Mouse (Mus musculus) cerebellum, postnatal 25 days (tissue): ENCODE results near the gene Fhad1.

Experiments
- DNase-seq, 2 experiments: peaks; one replicate each; pipeline ENCODE4 v3.0.0; 2021; ENCODE audit warnings: mixed read lengths in 2 of 2

Gene Fhad1

GRCm38 (mm10) chr4:141930001-141930400 lies 84.9 kb downstream of the Fhad1 start:
- DNase-seq: peak in 1 of 2 experiments; percentile 57

- DNase-seq: peak; percentile 61 to 71
Measured at GRCm38 (mm10) chr4:141928881-141929281, 86.0 kb downstream of the Fhad1 start.

DNA sequence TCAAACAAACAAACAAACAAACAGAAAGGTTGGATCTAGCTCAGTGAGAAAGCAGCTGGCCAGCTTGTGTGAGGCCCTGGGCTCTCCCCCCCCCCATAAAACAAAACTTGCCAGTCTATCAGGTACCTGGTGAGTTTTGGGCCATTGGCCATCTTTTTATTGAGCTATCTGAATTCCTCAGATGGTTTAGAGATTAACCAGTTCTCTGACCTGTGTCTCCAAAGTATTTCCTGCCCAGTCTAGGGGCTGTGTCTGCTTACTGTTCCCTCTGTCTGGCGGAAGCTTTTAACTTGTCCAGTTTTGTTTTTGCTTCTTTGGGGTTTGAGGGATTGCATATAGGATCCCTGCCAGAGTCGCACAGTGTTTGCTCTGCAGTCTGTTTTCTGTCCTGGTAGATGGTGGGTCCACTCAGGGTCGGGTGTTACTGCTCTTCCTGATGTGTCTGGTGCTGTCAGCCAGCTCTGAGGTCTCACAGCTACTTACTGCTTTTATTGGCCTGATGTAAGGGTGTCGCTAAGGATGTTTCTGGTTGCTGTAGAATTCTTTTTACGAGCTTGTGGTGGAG lies 89.0 kb downstream of the Fhad1 start:
- DNase-seq: no peak

DNA sequence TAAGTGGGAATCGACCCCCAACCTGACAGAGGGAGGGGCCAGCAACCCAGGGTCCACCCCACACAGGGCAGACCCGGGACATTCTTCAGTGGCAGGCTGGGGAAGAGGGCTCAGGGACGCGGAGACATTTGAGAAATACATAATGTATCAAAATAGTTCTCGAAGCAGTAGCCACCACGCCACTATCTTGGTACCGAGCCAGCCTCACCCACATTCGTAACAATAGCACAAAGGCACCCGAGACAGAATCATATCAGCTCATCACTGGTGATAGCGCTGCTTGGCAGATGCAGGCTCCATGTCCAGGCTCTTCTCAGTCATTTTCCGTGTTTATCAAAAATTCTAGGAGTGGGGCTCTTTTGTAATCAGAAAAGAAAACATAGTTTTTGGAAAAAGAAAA lies 90.9 kb downstream of the Fhad1 start:
- no peak for DNase-seq

GRCm38 (mm10) chr4:141920391-141920790 lies 94.5 kb downstream of the Fhad1 start:
- DNase-seq: no peak

- DNase-seq: no peak
Measured at GRCm38 (mm10) chr4:141917735-141918419, 97.0 kb downstream of the Fhad1 start.

GRCm38 (mm10) chr4:141914040-141914439 lies 100.8 kb downstream of the Fhad1 start:
- DNase-seq: no peak

GRCm38 (mm10) chr4:141913201-141913993 lies 101.5 kb downstream of the Fhad1 start:
- no peak for DNase-seq

GRCm38 (mm10) chr4:141904710-141905109 lies 110.2 kb downstream of the Fhad1 start:
- no peak for DNase-seq

- no peak for DNase-seq
Measured at GRCm38 (mm10) chr4:141902479-141902858, 112.4 kb downstream of the Fhad1 start.

- DNase-seq: no peak
Measured at GRCm38 (mm10) chr4:141901711-141902478, 113.0 kb downstream of the Fhad1 start.

DNA sequence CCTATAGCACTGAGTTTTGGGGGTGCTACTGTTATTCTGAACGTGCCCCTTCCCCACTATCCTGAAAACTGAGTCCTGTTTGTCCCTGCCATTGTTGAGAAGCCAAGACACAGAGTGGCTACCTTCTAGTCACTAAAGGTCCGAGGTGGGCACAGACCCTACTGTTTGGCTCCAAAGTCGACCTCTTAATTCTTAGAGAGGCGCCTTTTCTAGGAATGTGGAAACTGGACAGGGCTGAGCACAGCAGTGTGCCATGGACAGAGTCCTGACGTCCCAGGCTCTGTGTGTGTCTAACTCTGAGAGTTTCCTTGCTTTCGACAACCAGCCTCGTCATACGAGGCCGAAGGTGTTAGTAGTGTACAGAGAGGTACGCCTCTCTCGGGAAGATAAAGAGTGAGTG lies 114.5 kb downstream of the Fhad1 start:
- DNase-seq: no peak

GRCm38 (mm10) chr4:141899936-141900335 lies 114.9 kb downstream of the Fhad1 start:
- DNase-seq: no peak

GRCm38 (mm10) chr4:141898905-141899304 lies 116.0 kb downstream of the Fhad1 start:
- DNase-seq: no peak

DNA sequence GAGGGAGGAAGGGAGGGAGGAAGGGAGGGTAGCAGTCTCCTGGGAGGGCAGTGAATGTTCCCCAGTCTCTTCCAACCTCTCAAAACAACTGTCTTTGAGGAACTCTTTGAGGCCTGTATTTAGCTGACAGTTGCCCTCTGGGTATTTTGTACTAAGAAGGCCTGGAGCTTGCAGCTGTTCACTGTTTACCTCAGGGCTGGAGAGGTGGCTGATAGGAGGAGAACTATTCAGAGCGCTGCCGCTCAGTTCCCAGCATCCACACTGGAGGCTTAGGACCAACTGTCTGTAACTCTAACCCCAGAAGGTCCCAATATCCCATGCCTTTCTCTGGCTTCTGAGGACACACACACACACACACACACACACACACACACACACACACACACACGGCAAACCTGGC lies 117.0 kb downstream of the Fhad1 start:
- DNase-seq: no peak

GRCm38 (mm10) chr4:141897225-141897624 lies 117.7 kb downstream of the Fhad1 start:
- DNase-seq: peak in 1 of 2 experiments; percentile 23

DNA sequence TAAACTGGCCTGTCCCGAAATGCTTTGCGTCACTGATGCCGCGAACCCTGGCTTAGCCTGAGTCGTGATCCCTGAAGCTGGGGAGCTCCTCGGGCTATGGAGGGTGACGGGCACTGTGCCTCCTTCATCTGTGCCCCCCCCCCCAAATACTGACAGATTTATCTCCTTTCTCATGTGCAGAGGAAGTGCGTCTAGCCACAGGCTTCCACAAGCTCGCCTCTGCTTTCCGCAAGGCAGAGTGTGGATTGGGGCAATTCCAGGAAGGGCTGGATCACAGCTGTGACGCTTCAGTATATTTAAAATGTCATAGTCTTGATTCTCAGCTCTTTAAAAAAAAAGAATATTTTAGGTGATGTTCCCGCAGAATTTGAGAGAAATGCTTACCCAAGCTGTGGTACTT lies 119.1 kb downstream of the Fhad1 start:
- DNase-seq: no peak

DNA sequence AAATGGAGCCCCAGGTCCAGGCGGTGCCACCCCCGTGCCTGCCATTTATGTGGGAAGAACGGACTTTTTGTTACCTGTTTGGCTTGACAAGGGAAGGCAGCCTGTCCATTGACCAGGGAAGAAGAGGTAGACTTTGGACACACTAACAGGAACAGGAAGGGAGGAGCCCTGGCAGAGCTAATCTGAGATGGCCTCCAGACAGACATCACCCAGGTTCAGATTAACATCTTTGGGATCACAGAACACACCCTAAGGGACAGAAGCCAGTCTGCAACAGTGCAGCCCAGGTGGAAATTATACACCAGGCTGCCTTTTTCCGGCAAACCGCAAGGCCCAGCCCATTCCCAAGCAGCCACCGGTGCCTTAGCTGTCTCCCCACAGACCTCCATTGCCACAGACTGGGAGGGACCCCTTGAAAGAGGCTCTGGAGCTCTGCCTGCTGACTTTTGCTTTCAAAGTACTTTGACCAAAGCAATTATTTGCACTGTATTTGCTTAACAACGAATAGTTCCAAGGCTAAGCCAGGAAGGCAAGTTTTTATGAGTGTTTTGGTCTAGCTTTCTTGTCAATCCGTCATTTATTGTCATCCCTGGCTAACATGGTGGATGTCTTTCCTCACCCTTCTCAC lies 121.6 kb downstream of the Fhad1 start:
- DNase-seq: no peak

- no peak for DNase-seq
Measured at GRCm38 (mm10) chr4:141886385-141886968, 128.4 kb downstream of the Fhad1 start.

DNA sequence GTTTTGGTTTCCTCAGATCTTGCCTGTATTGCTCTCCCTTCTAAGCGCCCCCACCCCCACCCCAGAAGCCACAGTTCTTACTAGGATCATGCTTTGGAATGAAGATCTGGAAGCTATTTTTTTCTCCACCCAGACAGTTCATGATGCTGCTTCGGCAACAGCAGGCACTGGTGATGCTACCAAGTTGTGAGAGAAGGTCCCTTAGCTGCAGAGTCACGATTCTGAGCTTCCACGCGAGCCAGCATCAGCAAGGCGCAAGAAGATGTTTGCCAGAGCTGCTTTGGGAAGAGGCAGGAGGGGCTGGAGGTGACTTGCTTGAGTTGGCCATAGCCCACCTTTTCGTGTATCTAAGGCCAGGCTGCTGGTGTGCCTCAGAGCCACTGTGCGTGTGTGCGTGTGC lies 129.4 kb downstream of the Fhad1 start:
- DNase-seq: no peak

GRCm38 (mm10) chr4:141882858-141883257 lies 132.0 kb downstream of the Fhad1 start:
- DNase-seq: no peak

DNA sequence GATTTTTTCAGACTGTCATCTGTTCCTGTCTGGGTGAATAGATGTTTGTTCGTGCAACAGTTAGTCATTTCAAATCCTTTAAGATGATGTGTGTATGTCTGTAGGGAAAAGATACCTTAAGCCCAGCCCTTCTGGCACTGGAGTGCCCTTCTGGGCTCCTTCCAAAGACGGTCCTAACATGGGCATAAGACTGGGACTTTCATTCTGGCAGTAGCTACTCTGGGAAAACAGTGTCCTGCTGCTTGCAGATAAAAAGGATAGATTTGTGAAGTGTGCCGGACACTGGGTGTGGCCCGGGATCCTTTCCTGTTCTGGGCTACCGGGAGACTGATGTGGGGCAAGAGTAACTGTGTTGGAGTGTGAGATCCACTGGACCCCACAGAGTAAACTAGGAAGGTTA lies 132.9 kb downstream of the Fhad1 start:
- no peak for DNase-seq
